Mouse (Mus musculus): ENCODE measurements around the gene Gtf3c4.

DNA sequence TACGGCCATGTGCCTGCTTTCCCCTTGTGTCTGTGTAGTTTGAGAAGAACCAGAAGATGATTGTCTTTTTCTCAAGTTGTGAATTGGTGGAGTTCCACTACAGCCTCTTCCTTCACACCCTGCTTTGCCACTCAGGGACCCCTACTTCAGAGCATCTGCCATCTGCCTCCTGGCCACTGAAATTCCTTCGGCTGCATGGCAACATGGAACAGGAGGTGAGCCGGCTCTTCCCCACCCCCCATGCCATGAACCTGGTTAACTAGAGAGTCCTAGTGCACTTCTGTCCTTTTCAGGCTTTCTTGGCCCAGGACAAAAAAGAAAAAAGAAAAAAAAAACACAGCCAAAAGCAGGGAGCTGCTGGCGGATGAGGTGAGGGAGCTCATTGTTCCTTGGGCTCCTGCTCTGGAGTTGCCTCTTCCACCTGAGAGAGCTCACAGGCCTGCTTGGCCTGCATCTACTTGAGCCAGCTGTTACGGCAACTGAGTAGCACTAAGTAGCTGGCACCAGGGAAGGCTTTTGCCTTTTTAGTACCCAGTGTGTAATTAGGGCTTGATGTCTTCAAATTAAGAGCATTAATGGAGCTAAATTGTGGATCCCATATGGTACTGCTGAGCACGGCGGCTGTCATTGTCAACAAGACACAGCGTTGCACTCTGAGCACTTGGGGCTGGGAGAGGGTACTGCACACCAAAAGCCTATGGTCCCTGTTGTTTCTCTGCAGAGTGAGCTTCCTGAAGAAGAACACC lies 20.7 kb upstream of the Gtf3c4 start:
- TF ChIP-seq MAFK (IDR thresholded peaks at IDR 0.05; ENCODE audit: insufficient read depth, low read depth, low read length) = no peak
- TF ChIP-seq CHD2 (IDR thresholded peaks at IDR 0.05; ENCODE audit: low read depth, low read length) = no peak
- no peak for TF ChIP-seq HCFC1 (IDR thresholded peaks at IDR 0.05; ENCODE audit: borderline replicate concordance, insufficient read depth, low read length)
- no peak for TF ChIP-seq ZC3H11A (IDR thresholded peaks at IDR 0.05; ENCODE audit: borderline replicate concordance, low read depth, low read length)
- TF ChIP-seq ZNF384 (IDR thresholded peaks at IDR 0.05; ENCODE audit: low read depth, low read length) = no peak

All from ES-E14 (cell line).